Mouse (Mus musculus) hindbrain, embryonic 14.5 days (tissue): ENCODE results near the gene Mthfsd. TPM values are rescaled to one million over a fixed set of nuclear protein-coding genes. Genes with fewer than 3 reads are reported as not detected.

Experiments
- ATAC-seq: fragments of 200-750 bp; cut with Nextera tagmentation; 2 replicates; pipeline ENCODE4 v1.8.0; 2017; ENCODE audit warnings: moderate number of reproducible peaks, mild to moderate bottlenecking, moderate TSS enrichment, moderate library complexity; ENCODE audit not compliant: low FRiP score
- DNase-seq: peaks from one replicate; pipeline ENCODE4 v3.0.0-alpha.2; 2015; ENCODE audit warnings: low spot score
- H3K27ac ChIP-seq: fragments of 300-500 bp; sonication (generic); 2 replicates; pipeline ENCODE4 v1.5.1; 2014; ENCODE audit warnings: mild to moderate bottlenecking, moderate library complexity
- H3K27me3 ChIP-seq: fragments of 300-500 bp; sonication (generic); 2 replicates; pipeline ENCODE4 v1.6.1; 2014; ENCODE audit warnings: mild to moderate bottlenecking, low read length, mixed read lengths; ENCODE audit not compliant: control insufficient read depth, insufficient read depth
- H3K36me3 ChIP-seq: fragments of 300-500 bp; sonication (generic); replicated peaks from 2 replicates; pipeline ENCODE4 v1.6.1; 2014; ENCODE audit not compliant: control insufficient read depth, insufficient read depth
- H3K4me1 ChIP-seq: fragments of 300-500 bp; sonication (generic); replicated peaks from 2 replicates; pipeline ENCODE4 v1.6.1; 2014; ENCODE audit warnings: antibody characterized with exemption, low read length, mixed read lengths; ENCODE audit not compliant: control insufficient read depth, insufficient read depth
- H3K4me2 ChIP-seq: fragments of 300-500 bp; sonication (generic); replicated peaks from 2 replicates; pipeline ENCODE4 v1.6.1; 2014; ENCODE audit warnings: mild to moderate bottlenecking, moderate library complexity
- H3K4me3 ChIP-seq: fragments of 300-500 bp; sonication (generic); replicated peaks from 2 replicates; pipeline ENCODE4 v1.5.1; 2014; ENCODE audit warnings: mild to moderate bottlenecking, low read length
- H3K9ac ChIP-seq: fragments of 300-500 bp; sonication (generic); 2 replicates; pipeline ENCODE4 v1.6.1; 2014
- H3K9me3 ChIP-seq: fragments of 300-500 bp; sonication (generic); 2 replicates; pipeline ENCODE4 v1.6.1; 2016; ENCODE audit warnings: low read length; ENCODE audit not compliant: control insufficient read depth
- WGBS: fragments of 180-500 bp; shearing (Covaris S2); extraction: QIAGEN DNeasy Blood & Tissue Kit; methylation state at CpG from one replicate; pipeline ENCODE4 v1.1.7; 2014; 5-methylcytosine and 5-hydroxymethylcytosine counted together
- polyA plus RNA-seq: library from polyadenylated mRNA; unstranded; fragments of >200 nt; fragmentation: Nextera tagmentation; extraction: Ambion mirVana; gene quantifications from 2 replicates; pipeline ENCODE4 v1.2.1, GENCODE M21; 2014

Gene Mthfsd
- polyA plus RNA-seq, 1 experiment from 2014 or later = 45.6 TPM

GRCm38 (mm10) chr8:121132961-121133513 is 24.8 kb upstream of the Mthfsd start:
- Histone ChIP-seq H3K27me3 (peaks cover 46% of the 10 kb centered on the region), H3K4me1 (peaks cover 5% of the 10 kb centered on the region; the same call in 1 of the 2 replicates), H3K27ac (no peak overlapping the region), H3K9ac (no peak overlapping the region), H3K4me3 (no peak overlapping the region), H3K4me2 (no peak overlapping the region), H3K9me3 (peaks cover 4% of the 10 kb centered on the region; the same call in 1 of the 2 replicates), H3K36me3 (no peaks in the 10 kb centered on the region)
- WGBS = 66% methylated on average over 5 of the region's 5 CpGs
- no peak for DNase-seq
- no peak for ATAC-seq

DNA sequence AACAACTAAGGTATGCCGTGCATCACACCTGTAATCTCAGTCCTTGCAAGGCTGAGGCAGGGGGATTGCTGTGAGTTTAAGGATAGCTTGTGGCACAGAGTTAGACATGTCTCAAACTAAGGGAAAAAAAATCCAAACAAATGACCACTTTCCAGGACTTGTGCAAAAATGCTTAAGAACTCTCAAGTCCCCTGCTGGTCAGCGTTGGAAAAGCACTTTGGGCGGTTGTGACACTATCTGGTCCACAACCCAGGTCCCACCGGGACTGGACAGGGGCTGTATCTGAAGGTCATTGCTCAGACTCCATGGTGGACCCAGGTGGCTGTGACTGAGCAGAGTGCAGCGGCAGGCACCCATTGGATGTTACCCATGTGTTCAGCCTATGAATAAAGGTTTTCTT is 22.3 kb upstream of the Mthfsd start:
- Histone ChIP-seq H3K36me3 (no peaks in the 10 kb centered on the region), H3K9ac (no peak overlapping the region), H3K27me3 (peaks cover 71% of the 10 kb centered on the region), H3K4me1 (peaks cover 8% of the 10 kb centered on the region; the same call in 1 of the 2 replicates), H3K4me3 (no peak overlapping the region), H3K4me2 (no peak overlapping the region), H3K9me3 (no peaks in the 10 kb centered on the region), H3K27ac (no peak overlapping the region)
- DNase-seq (no peak), ATAC-seq (no peak)
- WGBS = 30% methylated on average over 5 of the region's 5 CpGs

- H3K27ac ChIP-seq = no peak overlapping the region
- H3K4me3 ChIP-seq = no peak overlapping the region
- H3K4me1 ChIP-seq = peaks cover 8% of the 10 kb centered on the region; the same call in 1 of the 2 replicates
- H3K4me2 ChIP-seq = no peak overlapping the region
- H3K27me3 ChIP-seq = peaks cover 83% of the 10 kb centered on the region
- no peaks in the 10 kb centered on the region for H3K36me3 ChIP-seq
- H3K9ac ChIP-seq = no peak overlapping the region
- DNase-seq (no peak), ATAC-seq (no peak)
- H3K9me3 ChIP-seq = no peaks in the 10 kb centered on the region
- 12% methylated on average over 16 of the region's 16 CpGs for WGBS
These were observed 21.2 kb upstream of the Mthfsd start for GRCm38 (mm10) chr8:121129265-121129940.

DNA sequence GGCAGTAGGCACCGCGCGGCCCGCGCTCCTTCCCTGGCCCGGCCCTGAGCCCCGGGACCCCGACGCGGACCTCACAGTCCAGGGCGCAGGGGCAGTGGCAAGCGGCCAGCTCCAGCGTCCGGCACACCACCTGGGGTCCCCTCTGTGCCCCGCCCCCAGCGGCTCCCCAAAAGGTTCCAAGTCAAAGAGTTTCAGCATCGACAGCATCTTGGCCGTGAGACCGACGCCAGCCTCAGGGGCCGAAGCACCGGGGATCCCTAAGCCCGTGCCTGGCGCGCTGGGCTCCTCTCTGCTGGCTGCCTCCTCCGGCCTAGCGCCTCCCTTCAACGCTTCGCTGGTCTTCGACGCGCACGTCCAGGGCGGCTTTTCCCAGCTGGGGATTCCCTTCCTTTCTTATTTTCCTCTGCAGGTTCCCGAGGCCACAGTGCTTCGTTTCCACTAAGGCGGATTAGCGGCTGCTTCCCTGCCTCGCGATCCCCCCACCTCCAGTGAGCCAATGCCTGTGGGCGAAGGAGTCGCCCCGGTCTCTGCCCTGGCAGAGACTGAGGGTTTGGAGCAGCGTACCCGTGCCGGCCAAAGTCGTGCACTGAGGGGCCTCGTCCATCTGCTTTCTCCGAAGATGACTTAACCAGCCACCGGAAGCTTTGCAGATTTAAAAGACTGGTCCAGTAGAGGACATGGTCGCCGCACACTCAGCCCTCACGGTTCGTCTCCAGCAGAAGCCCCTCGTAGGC is 20.5 kb upstream of the Mthfsd start:
- Histone ChIP-seq H3K9ac (no peak overlapping the region), H3K4me2 (peak overlapping the region; percentile 23), H3K36me3 (no peaks in the 10 kb centered on the region), H3K27me3 (peaks cover 90% of the 10 kb centered on the region), H3K9me3 (no peaks in the 10 kb centered on the region), H3K27ac (no peak overlapping the region), H3K4me1 (peaks cover 8% of the 10 kb centered on the region; the same call in 1 of the 2 replicates), H3K4me3 (peak overlapping the region; percentile 16; the same call in 1 of the 2 replicates)
- 2% methylated on average over 52 of the region's 55 CpGs for WGBS
- ATAC-seq (no peak), DNase-seq (no peak)

- peak within 1 kb of the TSS; percentile 16; the same call in 1 of the 2 replicates for H3K4me3 ChIP-seq
- whole genome bisulfite sequencing = under 1% methylated on average over 43 of the region's 43 CpGs
These were observed 19.7 kb upstream of the Mthfsd start, which contains the start of gene Foxl1 for GRCm38 (mm10) chr8:121127756-121128375. Gene Foxl1 (plus strand): TSS chr8:121127940.

DNA sequence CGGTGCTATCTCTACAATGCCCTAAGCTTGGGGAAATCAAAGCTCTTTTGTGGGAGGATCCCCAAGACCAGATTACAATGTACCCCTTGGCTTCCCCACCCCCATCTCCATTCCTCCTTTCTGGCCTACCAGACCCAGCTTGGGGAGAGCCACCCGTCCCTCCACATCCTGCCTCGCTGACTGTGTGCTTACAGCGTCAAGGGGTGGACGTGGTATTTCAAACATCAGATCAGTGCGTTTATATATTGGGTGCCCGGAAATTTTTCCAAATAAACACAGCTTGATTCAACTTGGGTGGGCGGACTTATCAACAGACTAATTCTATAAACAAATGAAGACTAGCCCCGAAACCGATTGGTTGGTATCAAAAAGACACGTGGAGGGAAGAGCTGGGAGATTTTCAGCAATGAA is 19.1 kb upstream of the Mthfsd start:
- Histone ChIP-seq H3K27ac (no peak overlapping the region), H3K4me2 (no peak overlapping the region), H3K27me3 (peaks cover 99% of the 10 kb centered on the region), H3K4me1 (peaks cover 8% of the 10 kb centered on the region; the same call in 1 of the 2 replicates), H3K9ac (no peak overlapping the region), H3K4me3 (no peak overlapping the region), H3K36me3 (no peaks in the 10 kb centered on the region), H3K9me3 (no peaks in the 10 kb centered on the region)
- ATAC-seq (no peak), DNase-seq (no peak)
- WGBS = 2% methylated on average over 11 of the region's 11 CpGs

More at GRCm38 (mm10) chr8:121127756-121128375, 19.7 kb upstream of the Mthfsd start, which contains the start of gene Foxl1:
- peak within 1 kb of the TSS; percentile 23 for H3K4me2 ChIP-seq
- H3K27me3 ChIP-seq = peaks cover 98% of the 10 kb centered on the region
- H3K9ac ChIP-seq = no peak within 1 kb of the TSS
- peaks cover 8% of the 10 kb centered on the region; the same call in 1 of the 2 replicates for H3K4me1 ChIP-seq
- no peaks in the 10 kb centered on the region for H3K36me3 ChIP-seq
- H3K27ac ChIP-seq = no peak within 1 kb of the TSS
- no peaks in the 10 kb centered on the region for H3K9me3 ChIP-seq
- DNase-seq = no peak
- no peak for ATAC-seq

- Histone ChIP-seq H3K4me3 (no peak overlapping the region), H3K27me3 (peaks cover 99% of the 10 kb centered on the region), H3K9me3 (no peaks in the 10 kb centered on the region), H3K9ac (no peak overlapping the region), H3K4me1 (peaks cover 8% of the 10 kb centered on the region; the same call in 1 of the 2 replicates), H3K36me3 (no peaks in the 10 kb centered on the region), H3K27ac (no peak overlapping the region), H3K4me2 (no peak overlapping the region)
- DNase-seq (no peak), ATAC-seq (no peak)
- WGBS = under 1% methylated on average over 6 of the region's 6 CpGs
These were observed 18.5 kb upstream of the Mthfsd start for GRCm38 (mm10) chr8:121126694-121127093.

GRCm38 (mm10) chr8:121126191-121126590 is 18.0 kb upstream of the Mthfsd start:
- H3K36me3 ChIP-seq = no peaks in the 10 kb centered on the region
- no peak overlapping the region for H3K4me2 ChIP-seq
- no peak for ATAC-seq

More at GRCm38 (mm10) chr8:121126191-121126590, 18.0 kb upstream of the Mthfsd start:
- H3K9me3 ChIP-seq = no peaks in the 10 kb centered on the region
- DNase-seq = no peak
- peaks cover 8% of the 10 kb centered on the region; the same call in 1 of the 2 replicates for H3K4me1 ChIP-seq
- no peak overlapping the region for H3K9ac ChIP-seq
- no peak overlapping the region for H3K4me3 ChIP-seq
- H3K27me3 ChIP-seq = peaks cover 100% of the 10 kb centered on the region
- H3K27ac ChIP-seq = no peak overlapping the region
- WGBS = 3% methylated on average over 6 of the region's 6 CpGs
